Mouse (Mus musculus): ENCODE results near the gene Atg4a. TPM values are rescaled to one million over a fixed set of nuclear protein-coding genes. Genes with fewer than 3 reads are reported as not detected.

Atg4a gene
- total and polyA plus RNA-seq, 3 experiments: 15.7 to 55.7 (median 22.5) TPM

DNA sequence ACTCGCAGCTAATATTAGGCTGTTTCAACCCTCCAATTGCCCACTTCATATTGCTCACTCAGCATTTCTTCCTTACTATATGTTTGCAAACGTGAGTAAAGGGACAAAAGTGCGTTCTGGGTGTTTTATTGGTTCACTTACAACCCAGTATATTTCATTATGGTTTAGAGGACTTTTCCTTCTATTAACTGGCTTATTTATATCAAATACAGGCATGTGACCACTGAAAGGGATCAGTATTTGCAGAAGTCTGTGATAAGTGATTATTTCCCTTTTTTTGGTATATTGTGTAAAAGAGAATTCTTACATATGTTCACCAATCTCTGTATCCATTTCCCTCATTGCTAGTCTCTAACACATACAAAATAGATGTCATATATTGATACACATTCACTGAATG, 203.7 kb downstream of the Atg4a start:
- DNase-seq (ENCODE audit: extremely low read depth): no peak
- no peak overlapping the region for H3K9ac ChIP-seq (ENCODE audit: insufficient read depth, low read depth)
- no peaks in the 10 kb centered on the region for H3K9me3 ChIP-seq (replicated peaks; ENCODE audit: low read length)
- H3K27me3 ChIP-seq (replicated peaks): no peaks in the 10 kb centered on the region
- no peaks in the 10 kb centered on the region for H3K79me2 ChIP-seq (replicated peaks; ENCODE audit: control insufficient read depth, extremely low read depth, insufficient read depth, poor library complexity, severe bottlenecking)
- peaks cover 12 to 21% of the 10 kb centered on the region in 2 experiments for H3K36me3 ChIP-seq (replicated peaks in 1 of 2; ENCODE audit: control insufficient read depth in 1 of 2, insufficient read depth in 1 of 2, low read length in 1 of 2)
- TF ChIP-seq SMC3 (IDR thresholded peaks at IDR 0.05; ENCODE audit: low read depth, low read length): no peak
- TF ChIP-seq BHLHE40 (IDR thresholded peaks at IDR 0.05; ENCODE audit: low read depth, low read length): no peak
- TF ChIP-seq TBP (conservative IDR thresholded peaks at IDR 0.05; ENCODE audit: low read depth, low read length): no peak
- no peak for TF ChIP-seq ETS1 (conservative IDR thresholded peaks at IDR 0.05; ENCODE audit: low read depth, low read length)
- TF ChIP-seq SIN3A (IDR thresholded peaks at IDR 0.05; ENCODE audit: low read length): no peak
- no peak for TF ChIP-seq CTCF (conservative IDR thresholded peaks at IDR 0.05 in 1 of 2, IDR thresholded peaks at IDR 0.05 in 1 of 2; ENCODE audit: low read depth in 2 of 2, low read length in 2 of 2)
- no peak for TF ChIP-seq E2F4 (IDR thresholded peaks at IDR 0.05; ENCODE audit: insufficient replicate concordance, low read depth, low read length)
- no peak overlapping the region for H3K27ac ChIP-seq (ENCODE audit: insufficient read depth, low read depth)
- H3K4me3 ChIP-seq (replicated peaks in 1 of 3; ENCODE audit: low read depth in 2 of 3, low read length in 2 of 3, poor library complexity in 1 of 3): no peak overlapping the region
- dilution Hi-C loops (cut with MboI; ENCODE audit: extremely low pct_ligation_motif_present, extremely low pct_unique_long_range_greater_than_20kb, low sequenced_read_pairs): no loop called here
- peaks cover 11 to 20% of the 10 kb centered on the region in 2 experiments; a peak in 3 of 4 replicates for H3K4me1 ChIP-seq (ENCODE audit: control insufficient read depth in 1 of 2, insufficient read depth in 2 of 2)
- H3K4me2 ChIP-seq (ENCODE audit: insufficient read depth, low read depth, poor library complexity, severe bottlenecking): no peak overlapping the region
- in situ Hi-C loops (cut with MboI; ENCODE audit: low pct_ligation_motif_present, low pct_unique_long_range_greater_than_20kb, low sequenced_read_pairs): no loop called here

DNA sequence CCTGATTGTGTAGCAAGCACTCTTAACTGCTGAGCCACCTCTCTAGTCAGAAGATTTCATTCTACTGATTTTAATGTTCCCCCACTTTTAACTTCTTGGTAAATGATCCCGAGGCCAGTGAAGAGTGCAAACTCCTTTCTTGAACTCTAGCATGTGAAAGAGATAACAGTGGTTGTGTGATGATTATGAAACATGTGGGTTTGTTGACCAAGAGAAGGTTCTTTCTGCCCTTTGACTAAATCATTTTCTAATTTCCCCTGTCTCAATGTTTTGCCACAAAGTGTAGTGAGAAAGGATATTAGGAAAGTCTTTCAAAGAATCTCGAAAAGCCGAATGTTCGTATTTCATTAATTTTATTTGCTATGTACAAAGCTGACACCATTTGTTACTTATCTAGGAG, 208.4 kb downstream of the Atg4a start:
- H3K79me2 ChIP-seq (replicated peaks; ENCODE audit: control insufficient read depth, extremely low read depth, insufficient read depth, poor library complexity, severe bottlenecking): no peaks in the 10 kb centered on the region
- no peak for DNase-seq (ENCODE audit: extremely low read depth)
- H3K27ac ChIP-seq (ENCODE audit: insufficient read depth, low read depth): no peak overlapping the region
- H3K27me3 ChIP-seq (replicated peaks): no peaks in the 10 kb centered on the region
- H3K4me1 ChIP-seq (ENCODE audit: control insufficient read depth in 1 of 2, insufficient read depth in 2 of 2): no peaks in the 10 kb centered on the region
- in situ Hi-C loops (cut with MboI; ENCODE audit: low pct_ligation_motif_present, low pct_unique_long_range_greater_than_20kb, low sequenced_read_pairs) (no loop called here), dilution Hi-C loops (cut with MboI; ENCODE audit: extremely low pct_ligation_motif_present, extremely low pct_unique_long_range_greater_than_20kb, low sequenced_read_pairs) (no loop called here)
- H3K9me3 ChIP-seq (replicated peaks; ENCODE audit: low read length): no peaks in the 10 kb centered on the region
- no peak overlapping the region for H3K9ac ChIP-seq (ENCODE audit: insufficient read depth, low read depth)
- peaks cover 5 to 9% of the 10 kb centered on the region in 2 experiments for H3K36me3 ChIP-seq (replicated peaks in 1 of 2; ENCODE audit: control insufficient read depth in 1 of 2, insufficient read depth in 1 of 2, low read length in 1 of 2)
- H3K4me2 ChIP-seq (ENCODE audit: insufficient read depth, low read depth, poor library complexity, severe bottlenecking): no peak overlapping the region
- no peak for TF ChIP-seq MXI1 (IDR thresholded peaks at IDR 0.05; ENCODE audit: low read depth, low read length)
- no peak for TF ChIP-seq HCFC1 (IDR thresholded peaks at IDR 0.05; ENCODE audit: low read depth, low read length)
- no peak for TF ChIP-seq NELFE (IDR thresholded peaks at IDR 0.05; ENCODE audit: low read depth, low read length)
- no peak for TF ChIP-seq ETS1 (conservative IDR thresholded peaks at IDR 0.05; ENCODE audit: low read depth, low read length)
- no peak overlapping the region for H3K4me3 ChIP-seq (replicated peaks in 1 of 3; ENCODE audit: low read depth in 2 of 3, low read length in 2 of 3, poor library complexity in 1 of 3)

DNA sequence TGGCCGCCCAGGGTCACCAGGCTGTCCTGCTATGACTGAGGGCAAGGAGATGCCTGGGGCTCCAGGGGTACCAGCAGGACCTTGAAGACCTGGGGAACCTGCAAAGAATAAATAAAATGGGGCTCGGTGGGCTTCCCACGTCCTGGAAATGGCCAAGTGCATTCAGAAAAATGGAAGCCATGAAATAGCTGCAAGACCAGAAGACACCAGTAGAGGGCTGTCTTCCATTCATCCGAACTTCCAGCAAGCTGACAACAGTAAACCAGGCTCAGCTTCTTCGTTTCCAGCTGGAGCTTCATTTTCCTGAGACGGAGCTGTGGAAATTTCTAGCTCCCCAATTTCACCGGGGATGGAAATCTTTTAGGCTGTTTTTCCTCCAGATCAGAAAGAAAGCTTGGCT, 218.6 kb downstream of the Atg4a start:
- dilution Hi-C loops (cut with MboI; ENCODE audit: extremely low pct_ligation_motif_present, extremely low pct_unique_long_range_greater_than_20kb, low sequenced_read_pairs) (no loop called here), in situ Hi-C loops (cut with MboI; ENCODE audit: low pct_ligation_motif_present, low pct_unique_long_range_greater_than_20kb, low sequenced_read_pairs) (no loop called here)
- H3K4me3 ChIP-seq (replicated peaks in 1 of 3; ENCODE audit: low read depth in 2 of 3, low read length in 2 of 3, poor library complexity in 1 of 3): no peak overlapping the region
- no peaks in the 10 kb centered on the region for H3K79me2 ChIP-seq (replicated peaks; ENCODE audit: control insufficient read depth, extremely low read depth, insufficient read depth, poor library complexity, severe bottlenecking)
- DNase-seq (ENCODE audit: extremely low read depth): peak; percentile 37
- H3K9ac ChIP-seq (ENCODE audit: insufficient read depth, low read depth): no peak overlapping the region
- TF ChIP-seq SMC3 (IDR thresholded peaks at IDR 0.05; ENCODE audit: low read depth, low read length) (peak; percentile 18; the same call in 1 of the 2 replicates), CTCF (conservative IDR thresholded peaks at IDR 0.05 in 1 of 2, IDR thresholded peaks at IDR 0.05 in 1 of 2; ENCODE audit: low read depth in 2 of 2, low read length in 2 of 2) (peak; percentile 44 to 61), PAX5 (IDR thresholded peaks at IDR 0.05; ENCODE audit: low read length) (no peak), ZKSCAN1 (IDR thresholded peaks at IDR 0.05; ENCODE audit: borderline replicate concordance, low read depth, low read length) (no peak), RAD21 (IDR thresholded peaks at IDR 0.05; ENCODE audit: low read depth, low read length) (peak; percentile 42)
- no peaks in the 10 kb centered on the region for H3K27me3 ChIP-seq (replicated peaks)
- H3K27ac ChIP-seq (ENCODE audit: insufficient read depth, low read depth): no peak overlapping the region
- H3K9me3 ChIP-seq (replicated peaks; ENCODE audit: low read length): no peaks in the 10 kb centered on the region
- peak overlapping the region; percentile 67; the same call in 1 of the 2 replicates for H3K4me2 ChIP-seq (ENCODE audit: insufficient read depth, low read depth, poor library complexity, severe bottlenecking)
- H3K36me3 ChIP-seq (replicated peaks in 1 of 2; ENCODE audit: control insufficient read depth in 1 of 2, insufficient read depth in 1 of 2, low read length in 1 of 2): no peaks in the 10 kb centered on the region
- no peaks in the 10 kb centered on the region for H3K4me1 ChIP-seq (ENCODE audit: control insufficient read depth in 1 of 2, insufficient read depth in 2 of 2)

All from CH12.LX (cell line).